In the genomic region with DNA sequence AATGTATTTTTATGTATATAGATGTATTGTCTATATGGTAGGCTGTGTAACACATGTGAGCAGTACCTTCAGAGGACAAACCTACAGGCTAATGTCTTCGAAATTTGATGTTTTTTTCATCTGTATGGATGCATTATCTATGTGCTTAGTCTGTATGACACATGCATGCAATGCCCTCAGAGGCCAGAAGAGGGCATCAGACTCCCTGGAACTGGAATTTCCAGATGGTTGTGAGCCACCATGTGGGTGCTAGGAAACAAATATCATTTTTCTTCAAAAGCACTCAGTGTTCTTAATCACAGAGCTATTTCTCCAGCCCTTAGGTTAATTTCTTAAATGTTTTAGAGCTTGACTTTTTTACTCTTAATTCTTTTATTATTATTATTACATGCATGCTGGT, we compare ENCODE assay signal across 31 mouse cellular contexts. TPM values are rescaled to one million over a fixed set of nuclear protein-coding genes. Genes with fewer than 3 reads are reported as not detected.
DNase-seq lines count a peak whose midpoint lies in the region; TF ChIP-seq lines count a peak whose summit lies in the region.
"Had no signal": no experiment of that assay in that cellular context is flagged by ENCODE, and none has a peak within 500 bp of the region (broad histone marks: within the 10 kb centered on the region; RNA-seq: fewer than 3 reads in every experiment).

No protein-coding gene starts in this region.

- H3K4me1 ChIP-seq in liver, adult 2 months (ENCODE audit: control insufficient read depth, insufficient read depth, low read length) = no peaks in the 10 kb centered on the region
- H3K4me1 ChIP-seq: forebrain, embryonic 10.5 days; heart, embryonic 12.5 days; midbrain, embryonic 13.5 days; stomach, embryonic 15.5 days had no signal

- H3K36me3 ChIP-seq in liver, adult 2 months (ENCODE audit: control insufficient read depth, insufficient read depth, low read length) = no peaks in the 10 kb centered on the region
- H3K36me3 ChIP-seq: forebrain, embryonic 10.5 days; heart, embryonic 12.5 days; midbrain, embryonic 13.5 days; stomach, embryonic 15.5 days had no signal

- H3K79me2 ChIP-seq in liver, adult 2 months (ENCODE audit: control insufficient read depth, insufficient read depth, low read length) = no peaks in the 10 kb centered on the region

- no peak overlapping the region for H3K4me3 ChIP-seq in liver, adult 2 months (ENCODE audit: insufficient read depth, low read depth, low read length)
- H3K4me3 ChIP-seq: forebrain, embryonic 10.5 days; heart, embryonic 12.5 days; midbrain, embryonic 13.5 days; stomach, embryonic 15.5 days had no signal

- DNase-seq in liver, adult 2 months (ENCODE audit: extremely low read depth, low read depth, low spot score) = no peak
- no peak for DNase-seq in liver
- DNase-seq in A20 (ENCODE audit: low read depth, low spot score) = peak; percentile 1
- peak; percentile 22 for DNase-seq in ES-CJ7 (ENCODE audit: low read depth, low spot score)
- peak; percentile 25 for DNase-seq in ZHBTc4 (ENCODE audit: low read depth, low spot score)
- DNase-seq in left cerebral cortex, postnatal 4 days = no peak
- no peak for DNase-seq in T-cell, adult 2 months (ENCODE audit: low spot score)
- no peak for DNase-seq in yolk sac, embryonic 10.5 days (ENCODE audit: low spot score)
- DNase-seq: adrenal gland, adult 8-10 months; cerebellum, adult 18-20 months; cerebellum, postnatal 14 days; gastrocnemius, postnatal 10 days; heart, postnatal 14 days; kidney, adult 2 months; kidney, postnatal 14 days; lung, adult 2 months; lung, postnatal 14 days had no signal

- intact Hi-C loops in left cerebral cortex, postnatal 4 days (cut with DNase I) = no loop called here

- H3K9ac ChIP-seq in liver, adult 2 months (ENCODE audit: low read depth, low read length) = no peak overlapping the region
- H3K9ac ChIP-seq: heart, embryonic 12.5 days; midbrain, embryonic 13.5 days; stomach, embryonic 15.5 days had no signal

- no peak for TF ChIP-seq POLR2A in liver, adult 2 months (IDR thresholded peaks at IDR 0.05; ENCODE audit: extremely low read depth, insufficient read depth, low read length)

- 16% methylated on average over 1 of the region's 1 CpGs for WGBS in liver, adult 2 months

- TF ChIP-seq CTCF in liver, adult 2 months (IDR thresholded peaks at IDR 0.05; ENCODE audit: low read depth, low read length) = peak; percentile 2; the same call in 1 of the 2 replicates

- H3K27me3 ChIP-seq in liver, adult 2 months (ENCODE audit: control insufficient read depth, insufficient read depth, low read length) = no peaks in the 10 kb centered on the region
- H3K27me3 ChIP-seq: heart, embryonic 12.5 days; midbrain, embryonic 13.5 days; stomach, embryonic 15.5 days had no signal

- no peak overlapping the region for H3K27ac ChIP-seq in liver, adult 2 months (replicated peaks; ENCODE audit: insufficient read depth, low read depth, low read length)
- H3K27ac ChIP-seq: forebrain, embryonic 10.5 days; midbrain, embryonic 13.5 days; stomach, embryonic 15.5 days had no signal

RNA-seq across cellular contexts. Expression of a gene that starts 15.1 kb away (rescaled TPM):
- total RNA-seq in liver, adult 2 months (2014; rRNA removed) = not detected in 2 replicates
- polyA plus RNA-seq in liver, adult 2 months (2012; rRNA removed) = not detected in 2 replicates
- not detected for total RNA-seq in left cerebral cortex, postnatal 4 days (2021)
- total RNA-seq: adrenal gland, adult 8-10 months; gastrocnemius, postnatal 10 days; granulocyte monocyte progenitor cell, adult 5-6 weeks; heart, postnatal 14 days; layer of hippocampus, adult 8-10 months; left cerebral cortex, postnatal 25 days; megakaryocyte, adult 5-6 weeks had no signal
- polyA plus RNA-seq: activated CD4-positive, CD25-positive, alpha-beta regulatory T cell, adult 4 months; embryonic facial prominence, embryonic 11.5 days; forebrain, embryonic 10.5 days; forebrain, embryonic 16.5 days; heart, embryonic 12.5 days; hindbrain, embryonic 11.5 days; lung, adult 2 months; midbrain, embryonic 13.5 days; neural tube, embryonic 11.5 days; stomach, embryonic 15.5 days; urinary bladder, adult 2 months had no signal

Comparison
In these comparisons a context has a peak if more than half of its experiments do, and no peak if none do; other contexts are left out.
1. DNase-seq: peak in A20 (single experiment), ES-CJ7 (single experiment) and ZHBTc4 (single experiment); none in liver, adult 2 months (single experiment), liver (single experiment), left cerebral cortex, postnatal 4 days (single experiment), T-cell, adult 2 months (single experiment) and yolk sac, embryonic 10.5 days (single experiment).